Mouse (Mus musculus) brain, embryonic 14.5 days (tissue): ENCODE measurements at regions not wholly inside any gene's neighbourhood (a gene's known extent, or its start where the extent isn't known, plus 50 kb on each side); places are given as distances from the start of the nearest gene placed in this dataset.

Experiments
- CTCF ChIP-seq: fragments of 200-500 bp; IDR thresholded peaks from 2 replicates; pipeline ENCODE4 v1.5.1; 2012; ENCODE audit warnings: inconsistent platforms, mild to moderate bottlenecking, moderate library complexity, borderline replicate concordance; ENCODE audit not compliant: insufficient read depth, insufficient read length; ENCODE audit errors: extremely low read depth
- POLR2A ChIP-seq: fragments of 200-500 bp; IDR thresholded peaks from 2 replicates; pipeline ENCODE4 v1.6.1; 2012; ENCODE audit warnings: mild to moderate bottlenecking, inconsistent platforms, borderline replicate concordance; ENCODE audit not compliant: poor library complexity, insufficient read depth, insufficient read length, severe bottlenecking; ENCODE audit errors: extremely low read depth

DNA sequence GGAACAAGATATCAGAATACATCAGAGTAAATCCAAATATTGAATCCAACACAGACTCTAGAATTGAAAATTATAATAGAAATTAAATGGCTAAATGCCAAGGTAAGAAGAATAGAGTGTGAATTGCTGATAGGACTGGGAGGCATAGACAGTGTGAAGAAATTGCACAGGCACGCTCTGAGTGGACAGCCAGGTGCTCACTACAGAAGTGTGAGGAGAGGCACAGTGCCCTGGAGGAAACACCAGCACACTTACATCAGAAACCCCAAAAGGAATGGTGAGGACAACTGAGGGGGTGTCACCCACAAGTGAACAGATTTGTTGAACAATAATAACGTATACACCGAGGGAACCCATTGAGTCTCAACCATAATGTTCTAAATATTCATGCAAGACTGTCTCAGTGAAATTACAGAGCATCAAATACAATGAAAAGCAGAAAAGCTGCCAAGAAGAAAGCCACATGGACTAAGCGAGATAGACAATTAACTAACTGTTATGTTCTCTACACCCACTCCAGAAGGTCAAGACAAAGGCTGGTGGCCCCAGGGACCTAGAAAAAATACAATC is 92.9 kb upstream of the Gm17728 start:
- TF ChIP-seq CTCF (no peak), POLR2A (no peak)
